Mouse (Mus musculus): ENCODE measurements around the gene 1700024B05Rik. TPM values are rescaled to one million over a fixed set of nuclear protein-coding genes. Genes with fewer than 3 reads are reported as not detected.
"Not testable (repeated sequence)": the region's sequence is repeated elsewhere in the genome, so short reads cannot be mapped to it uniquely, and the experiment has no call there.

1700024B05Rik gene
- polyA plus RNA-seq (2016; fragmentation: Nextera tagmentation; extraction: Ambion mirVana), result not detected in 2 replicates

- H3K27ac ChIP-seq; H3K4me3 ChIP-seq; H3K9ac ChIP-seq; H3K36me3 ChIP-seq; H3K4me2 ChIP-seq (replicated peaks); H3K27me3 ChIP-seq; H3K9me3 ChIP-seq; H3K4me1 ChIP-seq; ATAC-seq (ENCODE audit: insufficient number of reproducible peaks, insufficient read depth, low FRiP score, low TSS enrichment): not testable (repeated sequence)
- WGBS, result 86% methylated on average over 1 of the region's 2 CpGs
Measured at GRCm38 (mm10) chr14:41943695-41944094, at the start of gene 1700024B05Rik. Gene 1700024B05Rik, plus strand, starts transcription at chr14:41943995.

- not testable (repeated sequence) for ATAC-seq (ENCODE audit: insufficient number of reproducible peaks, insufficient read depth, low FRiP score, low TSS enrichment); H3K9ac ChIP-seq
- WGBS, result no CpG with 5 or more reads among the region's 2 CpGs
Measured at GRCm38 (mm10) chr14:41907190-41907589, 36.6 kb upstream of the 1700024B05Rik start, which contains the start of gene Gm7980. Gene Gm7980, minus strand, starts transcription at chr14:41907290.

DNA sequence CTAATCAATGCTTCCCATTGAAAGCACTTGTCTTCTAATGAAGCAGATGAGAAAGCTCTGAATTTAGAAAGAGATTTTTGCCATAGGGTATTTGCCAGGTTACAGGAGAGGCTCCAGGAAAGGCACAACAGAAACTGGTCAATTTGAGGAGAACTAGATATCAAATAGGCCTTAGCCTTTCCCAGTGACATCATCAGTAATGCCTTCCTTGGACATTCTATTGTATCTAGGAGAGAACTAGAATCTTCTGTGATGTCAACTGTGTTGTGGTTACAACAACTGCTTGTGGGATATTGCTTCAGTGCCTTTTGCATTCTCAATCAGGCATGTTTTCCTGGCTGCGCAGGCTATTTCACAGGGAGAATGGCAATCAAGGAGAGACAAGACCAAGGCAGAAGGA is 19.1 kb upstream of the 1700024B05Rik start, which contains the start of gene 1700049E17Rik1:
Gene 1700049E17Rik1, plus strand, starts transcription at position 301 of the 400 bp plus-strand sequence.
- no CpG with 5 or more reads among the region's 1 CpGs for WGBS
- not testable (repeated sequence) for H3K27ac ChIP-seq; ATAC-seq (ENCODE audit: insufficient number of reproducible peaks, insufficient read depth, low FRiP score, low TSS enrichment)

More at GRCm38 (mm10) chr14:41907190-41907589, 36.6 kb upstream of the 1700024B05Rik start, which contains the start of gene Gm7980:
- not testable (repeated sequence) for H3K27ac ChIP-seq; H3K36me3 ChIP-seq; H3K4me1 ChIP-seq; H3K4me3 ChIP-seq; H3K4me2 ChIP-seq (replicated peaks); H3K9me3 ChIP-seq; H3K27me3 ChIP-seq

GRCm38 (mm10) chr14:41964095-41964494 is 20.3 kb downstream of the 1700024B05Rik start:
- not testable (repeated sequence) for H3K9me3 ChIP-seq; H3K9ac ChIP-seq; ATAC-seq (ENCODE audit: insufficient number of reproducible peaks, insufficient read depth, low FRiP score, low TSS enrichment); H3K27me3 ChIP-seq; H3K4me2 ChIP-seq (replicated peaks); H3K4me1 ChIP-seq; H3K36me3 ChIP-seq; H3K4me3 ChIP-seq; H3K27ac ChIP-seq
- WGBS, result 72% methylated on average over 4 of the region's 4 CpGs

More for the DNA sequence above, 19.1 kb upstream of the 1700024B05Rik start, which contains the start of gene 1700049E17Rik1:
- not testable (repeated sequence) for H3K4me2 ChIP-seq (replicated peaks); H3K4me3 ChIP-seq; H3K9me3 ChIP-seq; H3K36me3 ChIP-seq; H3K9ac ChIP-seq; H3K27me3 ChIP-seq; H3K4me1 ChIP-seq

DNA sequence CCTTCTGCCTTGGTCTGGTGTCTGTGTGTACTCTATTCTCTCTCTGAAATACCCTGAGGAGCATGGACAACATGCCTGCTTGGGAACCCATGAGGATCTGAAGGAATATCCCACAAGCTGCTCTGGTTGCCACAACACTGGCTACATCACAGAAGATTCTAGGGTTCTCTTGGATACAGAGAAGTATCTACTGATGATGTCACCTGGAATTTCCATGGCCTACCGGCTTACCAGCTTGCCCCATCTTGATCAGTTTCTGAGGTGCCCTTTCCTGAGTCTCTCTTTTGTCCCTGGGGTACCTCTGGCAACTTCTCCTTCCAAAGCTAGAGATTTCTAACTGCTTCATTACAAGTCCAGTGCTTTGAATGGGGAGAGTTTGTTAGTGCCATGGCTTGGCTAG is 24.0 kb downstream of the 1700024B05Rik start, which contains the start of gene Gm6401:
Gene Gm6401, minus strand, starts transcription at position 101 of the 400 bp plus-strand sequence.
- not testable (repeated sequence) for H3K4me3 ChIP-seq; H3K9me3 ChIP-seq; H3K9ac ChIP-seq; H3K4me1 ChIP-seq; H3K4me2 ChIP-seq (replicated peaks); H3K36me3 ChIP-seq; H3K27ac ChIP-seq; ATAC-seq (ENCODE audit: insufficient number of reproducible peaks, insufficient read depth, low FRiP score, low TSS enrichment); H3K27me3 ChIP-seq
- WGBS, result 72% methylated on average over 1 of the region's 1 CpGs

- not testable (repeated sequence) for H3K4me2 ChIP-seq (replicated peaks); ATAC-seq (ENCODE audit: insufficient number of reproducible peaks, insufficient read depth, low FRiP score, low TSS enrichment); H3K27ac ChIP-seq; H3K9me3 ChIP-seq; H3K36me3 ChIP-seq; H3K4me3 ChIP-seq; H3K27me3 ChIP-seq; H3K4me1 ChIP-seq; H3K9ac ChIP-seq
- WGBS, result 71% methylated on average over 3 of the region's 3 CpGs
Measured at GRCm38 (mm10) chr14:41968596-41968995, 24.8 kb downstream of the 1700024B05Rik start.

DNA sequence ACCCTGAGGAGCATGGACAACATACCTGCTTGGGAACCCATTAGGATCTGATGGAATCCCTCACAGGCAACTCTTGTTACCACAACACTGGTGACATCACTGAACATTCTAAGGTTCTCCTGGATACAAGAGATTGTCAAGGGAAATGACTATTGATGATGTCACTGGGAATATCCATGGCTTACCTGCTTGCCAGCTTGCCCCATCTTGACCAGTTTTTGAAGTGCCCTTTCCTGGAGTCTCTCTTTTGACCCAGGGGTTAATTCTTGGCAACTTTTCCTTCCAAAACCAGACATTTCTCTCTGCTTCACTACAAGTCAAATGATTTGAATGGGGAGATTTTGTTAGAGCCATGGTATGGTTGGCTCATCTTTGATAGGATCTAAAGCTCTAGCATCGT is 39.4 kb downstream of the 1700024B05Rik start, which contains the start of gene Gm3543:
Gene Gm3543, minus strand, starts transcription at position 101 of the 400 bp plus-strand sequence.
- H3K27ac ChIP-seq; H3K9me3 ChIP-seq; H3K27me3 ChIP-seq; H3K4me3 ChIP-seq; H3K9ac ChIP-seq; H3K36me3 ChIP-seq; H3K4me2 ChIP-seq (replicated peaks); H3K4me1 ChIP-seq; ATAC-seq (ENCODE audit: insufficient number of reproducible peaks, insufficient read depth, low FRiP score, low TSS enrichment): not testable (repeated sequence)
- 83% methylated on average over 1 of the region's 1 CpGs for WGBS

Other genes starting within 250 kb of the 1700024B05Rik start
- gene Gm8068, start 242.1 kb upstream of the 1700024B05Rik start, polyA plus RNA-seq (2016; fragmentation: Nextera tagmentation; extraction: Ambion mirVana), result not detected in 2 replicates
- gene Gm7929, start 193.4 kb upstream of the 1700024B05Rik start, polyA plus RNA-seq (2016; fragmentation: Nextera tagmentation; extraction: Ambion mirVana), result not detected in 2 replicates
- not detected in 2 replicates for gene Gm47189, start 171.6 kb upstream of the 1700024B05Rik start, polyA plus RNA-seq (2016; fragmentation: Nextera tagmentation; extraction: Ambion mirVana)
- gene Gm7980, start 36.7 kb upstream of the 1700024B05Rik start, polyA plus RNA-seq (2016; fragmentation: Nextera tagmentation; extraction: Ambion mirVana), result not detected in 2 replicates
- not detected in 2 replicates for gene 1700049E17Rik1, start 19.0 kb upstream of the 1700024B05Rik start, polyA plus RNA-seq (2016; fragmentation: Nextera tagmentation; extraction: Ambion mirVana)
- not detected in 2 replicates for gene Gm6401, start 23.9 kb downstream of the 1700024B05Rik start, polyA plus RNA-seq (2016; fragmentation: Nextera tagmentation; extraction: Ambion mirVana)
- gene Gm3543, start 39.3 kb downstream of the 1700024B05Rik start, polyA plus RNA-seq (2016; fragmentation: Nextera tagmentation; extraction: Ambion mirVana), result not detected in 2 replicates
- gene Gm7951, start 173.4 kb downstream of the 1700024B05Rik start, polyA plus RNA-seq (2016; fragmentation: Nextera tagmentation; extraction: Ambion mirVana), result not detected in 2 replicates
- not detected in 2 replicates for gene Gm17027, start 218.6 kb downstream of the 1700024B05Rik start, polyA plus RNA-seq (2016; fragmentation: Nextera tagmentation; extraction: Ambion mirVana)
- gene Gm3573, start 246.8 kb downstream of the 1700024B05Rik start, polyA plus RNA-seq (2016; fragmentation: Nextera tagmentation; extraction: Ambion mirVana), result not detected in 2 replicates

Measured in embryonic facial prominence, embryonic 12.5 days (tissue).